Mouse (Mus musculus) right cerebral cortex, postnatal 10 days (tissue): ENCODE data around the gene Pknox1.

Experiments used
- DNase-seq, 2 experiments: peaks; one replicate each; pipeline ENCODE4 v3.0.0; 2021; ENCODE audit warnings: low spot score in 2 of 2

Pknox1 gene

DNA sequence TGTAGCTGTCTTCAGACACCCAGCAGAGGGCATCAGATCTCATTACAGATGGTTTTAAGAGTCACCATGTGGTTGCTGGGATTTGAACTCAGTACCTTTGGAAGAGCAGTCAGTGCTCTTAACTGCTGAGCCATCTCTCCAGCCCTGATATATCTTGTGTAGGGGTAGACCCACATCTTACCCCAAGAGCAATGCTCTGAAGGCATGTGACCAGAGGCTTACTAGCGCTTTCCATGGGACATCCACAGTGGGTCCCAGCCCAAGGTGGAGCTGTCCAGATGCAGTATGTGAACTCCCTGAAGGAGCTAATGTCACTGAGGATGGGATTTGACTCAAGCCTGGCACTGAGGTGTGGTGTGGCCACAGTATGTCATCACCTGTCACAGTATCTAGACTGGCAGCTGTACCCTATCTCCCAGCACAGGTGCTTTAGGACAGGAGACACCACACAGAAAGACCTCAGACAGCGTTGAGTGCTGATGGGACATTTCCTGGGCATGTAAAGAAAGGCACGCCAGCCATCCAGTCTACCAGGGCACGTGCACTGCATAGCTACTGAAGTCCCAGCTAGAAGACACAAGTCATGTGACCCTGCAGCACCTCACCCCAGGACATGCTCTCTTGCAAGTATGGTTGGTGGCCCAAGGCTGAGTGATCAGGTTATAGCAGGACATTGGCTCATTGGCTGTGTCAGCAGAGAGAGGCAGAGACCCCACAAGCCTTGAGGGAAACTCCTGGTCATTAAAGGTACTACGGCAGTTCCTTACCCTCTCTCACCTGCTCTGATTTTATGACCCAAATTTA, 81.9 kb downstream of the Pknox1 start:
- no peak for DNase-seq

- no peak for DNase-seq
Measured at GRCm38 (mm10) chr17:31652152-31652551, 87.6 kb downstream of the Pknox1 start.

DNA sequence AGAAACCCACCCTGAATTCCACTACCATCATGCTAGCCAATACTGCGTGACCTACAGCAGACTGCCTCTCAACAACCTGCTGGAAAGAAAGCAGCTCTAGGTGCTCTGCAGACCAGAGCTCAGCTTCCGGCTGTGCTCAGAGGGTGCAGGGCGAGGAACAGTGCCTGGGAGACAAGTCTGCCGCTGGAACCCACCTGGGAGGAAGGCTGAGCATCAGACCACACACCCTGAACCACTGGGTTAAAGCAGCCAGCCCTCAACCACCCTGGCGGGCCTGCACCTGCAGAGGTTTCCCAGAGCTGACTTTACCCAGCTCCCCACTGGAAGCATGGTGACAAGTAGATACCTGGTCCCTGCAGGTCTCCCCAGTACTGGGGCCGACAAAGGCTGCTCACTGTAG, 88.7 kb downstream of the Pknox1 start:
- DNase-seq = no peak

- DNase-seq = no peak
Measured at GRCm38 (mm10) chr17:31655366-31655765, 90.8 kb downstream of the Pknox1 start.

DNA sequence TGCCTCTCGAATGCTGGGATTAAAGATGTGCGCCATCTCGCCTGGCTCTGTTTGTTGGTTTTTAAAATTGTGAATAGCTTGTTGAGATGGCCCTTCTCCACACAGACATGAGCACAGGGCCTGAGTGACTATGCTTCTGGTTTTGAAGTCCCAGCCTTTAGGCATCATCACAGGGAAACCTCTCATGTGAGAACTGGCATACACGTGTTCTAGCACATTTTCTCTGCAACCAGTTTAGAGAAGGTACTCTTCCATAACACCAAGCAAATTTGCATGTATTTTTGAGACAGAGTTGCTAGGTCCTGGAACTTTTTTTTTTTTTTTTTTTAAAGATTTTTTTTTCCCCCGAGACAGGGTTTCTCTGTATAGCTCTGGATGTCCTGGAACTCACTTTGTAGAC, 92.1 kb downstream of the Pknox1 start:
- DNase-seq = no peak
